In the genomic region with DNA sequence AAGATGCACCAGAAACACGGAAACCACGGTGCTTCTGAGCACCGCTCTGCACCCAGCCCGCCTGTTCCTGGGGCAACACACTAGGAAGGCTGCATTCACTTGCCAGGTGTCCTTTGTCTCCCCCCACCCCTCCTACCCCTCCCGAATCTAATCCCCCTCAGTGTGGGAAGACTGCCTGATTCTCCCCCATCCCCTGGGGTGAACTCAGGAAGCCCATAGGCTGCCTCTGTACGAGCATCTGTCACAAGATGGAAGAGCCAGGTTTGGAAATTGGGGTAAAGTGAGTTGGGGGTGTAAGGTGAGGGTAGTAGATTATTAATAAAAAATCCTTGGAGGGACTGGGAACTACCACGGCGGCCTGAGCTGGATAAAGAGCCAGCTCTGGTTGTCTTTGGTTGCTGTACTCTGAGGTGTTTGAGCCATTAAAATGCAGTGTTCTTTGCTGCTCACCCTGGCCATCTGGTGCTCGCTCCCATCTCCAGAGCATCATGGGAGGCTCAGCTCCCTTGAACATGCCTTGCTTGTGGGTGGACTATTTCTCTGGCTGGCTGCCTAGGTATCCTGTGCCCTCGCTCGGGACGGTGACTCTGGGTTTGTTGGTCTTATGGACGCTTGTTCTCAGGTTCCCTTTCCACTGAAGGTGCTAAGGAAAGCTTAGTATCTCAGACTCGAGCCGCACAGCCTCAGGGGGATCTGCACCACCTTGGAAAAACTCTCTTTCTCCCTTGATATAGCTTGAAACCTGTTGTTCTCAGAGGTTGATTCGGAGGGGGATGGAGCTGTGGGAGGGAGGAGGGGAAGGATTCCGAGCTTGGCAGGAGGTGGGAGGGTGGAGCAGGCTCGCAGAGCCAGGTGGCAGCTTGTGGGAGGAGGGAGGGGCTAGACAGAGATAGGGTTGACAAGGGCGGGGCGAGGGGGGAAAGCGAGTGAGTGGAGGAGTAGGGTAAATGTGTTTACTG, we compare ENCODE assay signal across 7 mouse cellular contexts.
DNase-seq lines count a peak whose midpoint lies in the region; ATAC-seq and TF ChIP-seq lines count a peak whose summit lies in the region.

No protein-coding gene starts in this region.

- peak overlapping the region; percentile 22 for H3K4me2 ChIP-seq in forebrain, embryonic 16.5 days (ENCODE audit: low read length)
- H3K4me2 ChIP-seq in neural tube, embryonic 13.5 days, result peak overlapping the region; percentile 42

- H3K4me3 ChIP-seq in ES-E14 (ENCODE audit: insufficient read depth in 1 of 2, low read depth in 1 of 2, low read length in 2 of 2, poor library complexity in 1 of 2, severe bottlenecking in 1 of 2), result peak overlapping the region in 1 of 2 experiments; percentile 35; a peak in 2 of 4 replicates
- 0 out of 2 replicates have a peak overlapping the region, but pooled peaks have one; percentile 0 for H3K4me3 ChIP-seq in forebrain, embryonic 16.5 days (replicated peaks; ENCODE audit: low read length)
- H3K4me3 ChIP-seq in neural tube, embryonic 13.5 days, result no peak overlapping the region

- 5% methylated on average over 21 of the region's 21 CpGs for whole genome bisulfite sequencing in forebrain, embryonic 16.5 days
- 9% methylated on average over 21 of the region's 21 CpGs for WGBS in neural tube, embryonic 13.5 days

- peaks cover 0 to 12% of the 10 kb centered on the region in 2 experiments; a peak in 1 of 4 replicates for H3K4me1 ChIP-seq in ES-E14 (ENCODE audit: control insufficient read depth in 2 of 2, insufficient read depth in 2 of 2, low read length in 2 of 2, poor library complexity in 1 of 2)
- H3K4me1 ChIP-seq in forebrain, embryonic 16.5 days (replicated peaks; ENCODE audit: control insufficient read depth, insufficient read depth, low read length), result peaks cover 17% of the 10 kb centered on the region
- H3K4me1 ChIP-seq in neural tube, embryonic 13.5 days (replicated peaks), result peaks cover 15% of the 10 kb centered on the region

- ATAC-seq in forebrain, embryonic 16.5 days, result peak; percentile 90
- ATAC-seq in neural tube, embryonic 13.5 days (ENCODE audit: low read depth), result peak; percentile 75
- ATAC-seq in inflammation-experienced regulatory T-cells, adult 6 months, result no peak

- no peak overlapping the region for H3K9ac ChIP-seq in ES-E14 (ENCODE audit: insufficient read depth, low read depth, low read length, poor library complexity, severe bottlenecking)
- H3K9ac ChIP-seq in forebrain, embryonic 16.5 days (replicated peaks; ENCODE audit: low read depth, low read length), result no peak overlapping the region
- H3K9ac ChIP-seq in neural tube, embryonic 13.5 days, result no peak overlapping the region; the same call in 1 of the 2 replicates

- DNase-seq in ES-E14 (ENCODE audit: low read depth, low spot score), result peak; percentile 34
- peak; percentile 80 for DNase-seq in cerebellum, adult 11 months
- DNase-seq in layer of hippocampus, postnatal 14 days (ENCODE audit: low spot score in 2 of 2), result peak; percentile 63 to 77
- no peak for DNase-seq in gastrocnemius, adult 8-10 months (ENCODE audit: low spot score in 2 of 2)

- in situ Hi-C loops in ES-E14 (cut with MboI; ENCODE audit: low sequenced_read_pairs in 2 of 2, unreplicated experiment in 2 of 2), result no loop called here

- no peaks in the 10 kb centered on the region for H3K27me3 ChIP-seq in forebrain, embryonic 16.5 days (replicated peaks; ENCODE audit: control insufficient read depth, insufficient read depth, low read length)
- peaks cover 6% of the 10 kb centered on the region; the same call in 1 of the 2 replicates for H3K27me3 ChIP-seq in neural tube, embryonic 13.5 days

- no peak overlapping the region for H3K27ac ChIP-seq in ES-E14 (ENCODE audit: insufficient read depth, low read depth, low read length, poor library complexity, severe bottlenecking)
- peak overlapping the region; percentile 58 for H3K27ac ChIP-seq in forebrain, embryonic 16.5 days (ENCODE audit: low read length)
- no peak overlapping the region; the same call in 1 of the 2 replicates for H3K27ac ChIP-seq in neural tube, embryonic 13.5 days (replicated peaks)

- no peaks in the 10 kb centered on the region for H3K36me3 ChIP-seq in ES-E14 (ENCODE audit: control insufficient read depth, insufficient read depth, low read length, poor library complexity, severe bottlenecking)
- no peaks in the 10 kb centered on the region for H3K36me3 ChIP-seq in forebrain, embryonic 16.5 days (ENCODE audit: control insufficient read depth, insufficient read depth)
- H3K36me3 ChIP-seq in neural tube, embryonic 13.5 days, result no peaks in the 10 kb centered on the region

- H3K9me3 ChIP-seq in ES-E14 (ENCODE audit: control insufficient read depth, insufficient read depth, low read depth, low read length), result no peaks in the 10 kb centered on the region
- H3K9me3 ChIP-seq in forebrain, embryonic 16.5 days (ENCODE audit: control insufficient read depth, low read length), result no peaks in the 10 kb centered on the region
- no peaks in the 10 kb centered on the region for H3K9me3 ChIP-seq in neural tube, embryonic 13.5 days

TF ChIP-seq in ES-E14, 5 proteins besides CTCF, POLR2A, EP300 and RAD21:
- TF ChIP-seq MAFK (IDR thresholded peaks at IDR 0.05; ENCODE audit: insufficient read depth, low read depth, low read length) (no peak), ZC3H11A (IDR thresholded peaks at IDR 0.05; ENCODE audit: borderline replicate concordance, low read depth, low read length) (no peak), CHD2 (IDR thresholded peaks at IDR 0.05; ENCODE audit: low read depth, low read length) (no peak), HCFC1 (IDR thresholded peaks at IDR 0.05; ENCODE audit: borderline replicate concordance, insufficient read depth, low read length) (no peak), ZNF384 (IDR thresholded peaks at IDR 0.05; ENCODE audit: low read depth, low read length) (no peak)

Comparison
In these comparisons a context has a peak if more than half of its experiments do, and no peak if none do; other contexts are left out.
1. DNase-seq: peak in ES-E14 (single experiment), cerebellum, adult 11 months (single experiment) and layer of hippocampus, postnatal 14 days (2 of 2); none in gastrocnemius, adult 8-10 months (0 of 2).